Mouse (Mus musculus) midbrain, embryonic 12.5 days (tissue): ENCODE results near the gene Sh3rf3. TPM values are rescaled to one million over a fixed set of nuclear protein-coding genes. Genes with fewer than 3 reads are reported as not detected.
A peak's percentile ranks its signal among the peaks of the same experiment; 100 is the strongest.

Experiments used
- ATAC-seq: fragments of 200-750 bp; cut with Nextera tagmentation; 2 replicates; pipeline ENCODE4 v1.8.0; 2017; ENCODE audit warnings: low read depth, moderate TSS enrichment, moderate library complexity; ENCODE audit not compliant: low FRiP score
- H3K27ac ChIP-seq: fragments of 300-500 bp; sonication (generic); replicated peaks from 2 replicates; pipeline ENCODE4 v1.5.1; 2016; ENCODE audit warnings: mild to moderate bottlenecking
- H3K27me3 ChIP-seq: fragments of 300-500 bp; sonication (generic); 2 replicates; pipeline ENCODE4 v1.6.1; 2016; ENCODE audit warnings: mild to moderate bottlenecking
- H3K36me3 ChIP-seq: fragments of 300-500 bp; sonication (generic); 2 replicates; pipeline ENCODE4 v1.6.1; 2016
- H3K4me1 ChIP-seq: fragments of 300-500 bp; sonication (generic); 2 replicates; pipeline ENCODE4 v1.6.1; 2016
- H3K4me2 ChIP-seq: fragments of 300-500 bp; sonication (generic); replicated peaks from 2 replicates; pipeline ENCODE4 v1.6.1; 2016; ENCODE audit warnings: mild to moderate bottlenecking, moderate library complexity
- H3K4me3 ChIP-seq: fragments of 300-500 bp; sonication (generic); 2 replicates; pipeline ENCODE4 v1.5.1; 2016; ENCODE audit warnings: mild to moderate bottlenecking
- H3K9ac ChIP-seq: fragments of 300-500 bp; sonication (generic); replicated peaks from 2 replicates; pipeline ENCODE4 v1.6.1; 2016; ENCODE audit warnings: mild to moderate bottlenecking, moderate library complexity
- H3K9me3 ChIP-seq: fragments of 300-500 bp; sonication (generic); 2 replicates; pipeline ENCODE4 v1.6.1; 2016; ENCODE audit warnings: mild to moderate bottlenecking
- WGBS: fragments of 180-500 bp; shearing (Covaris S2); methylation state at CpG from one replicate; pipeline ENCODE4 v1.1.7; 2016; 5-methylcytosine and 5-hydroxymethylcytosine counted together
- polyA plus RNA-seq: library from polyadenylated mRNA; unstranded; fragments of >200 nt; fragmentation: Nextera tagmentation; extraction: Ambion mirVana; gene quantifications from 2 replicates; pipeline ENCODE4 v1.2.1, GENCODE M21; 2016

The Sh3rf3 gene
- polyA plus RNA-seq, 1 experiment from 2014 or later = 0.97 TPM

- ATAC-seq = no peak
- Histone ChIP-seq H3K4me2 (no peak overlapping the region), H3K36me3 (no peaks in the 10 kb centered on the region), H3K4me3 (no peak overlapping the region), H3K27ac (no peak overlapping the region), H3K4me1 (no peaks in the 10 kb centered on the region), H3K27me3 (no peaks in the 10 kb centered on the region), H3K9ac (no peak overlapping the region), H3K9me3 (no peaks in the 10 kb centered on the region)
- WGBS = 93% methylated on average over 1 of the region's 1 CpGs
Observed at GRCm38 (mm10) chr10:58972115-58972514, 159.0 kb downstream of the Sh3rf3 start.

DNA sequence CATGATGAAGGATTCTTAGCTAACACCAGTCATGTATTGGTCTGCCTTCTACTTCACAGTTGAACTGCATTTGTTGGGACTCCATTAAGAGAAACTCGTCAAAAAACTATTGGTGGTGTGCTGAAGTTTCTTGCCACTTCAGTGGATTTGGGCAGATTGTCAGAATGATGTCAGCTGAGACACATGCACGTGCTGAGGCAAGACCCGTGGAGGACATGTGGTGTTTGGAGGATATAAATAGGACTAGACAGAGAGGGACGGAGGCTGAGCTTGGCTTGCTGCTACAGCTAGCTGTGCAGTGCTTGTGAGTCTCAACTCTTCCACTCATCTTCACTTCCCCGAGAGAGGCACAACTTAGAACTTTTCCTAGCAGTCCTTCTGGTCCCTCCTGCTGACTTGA, 161.0 kb downstream of the Sh3rf3 start:
- Histone ChIP-seq H3K36me3 (no peaks in the 10 kb centered on the region), H3K4me3 (no peak overlapping the region), H3K27ac (no peak overlapping the region), H3K4me2 (no peak overlapping the region), H3K9me3 (no peaks in the 10 kb centered on the region), H3K9ac (no peak overlapping the region), H3K27me3 (no peaks in the 10 kb centered on the region), H3K4me1 (0 out of 2 replicates have a peak, but pooled peaks cover under 1% of the 10 kb centered on the region)
- WGBS = 88% methylated on average over 5 of the region's 5 CpGs
- ATAC-seq = no peak

DNA sequence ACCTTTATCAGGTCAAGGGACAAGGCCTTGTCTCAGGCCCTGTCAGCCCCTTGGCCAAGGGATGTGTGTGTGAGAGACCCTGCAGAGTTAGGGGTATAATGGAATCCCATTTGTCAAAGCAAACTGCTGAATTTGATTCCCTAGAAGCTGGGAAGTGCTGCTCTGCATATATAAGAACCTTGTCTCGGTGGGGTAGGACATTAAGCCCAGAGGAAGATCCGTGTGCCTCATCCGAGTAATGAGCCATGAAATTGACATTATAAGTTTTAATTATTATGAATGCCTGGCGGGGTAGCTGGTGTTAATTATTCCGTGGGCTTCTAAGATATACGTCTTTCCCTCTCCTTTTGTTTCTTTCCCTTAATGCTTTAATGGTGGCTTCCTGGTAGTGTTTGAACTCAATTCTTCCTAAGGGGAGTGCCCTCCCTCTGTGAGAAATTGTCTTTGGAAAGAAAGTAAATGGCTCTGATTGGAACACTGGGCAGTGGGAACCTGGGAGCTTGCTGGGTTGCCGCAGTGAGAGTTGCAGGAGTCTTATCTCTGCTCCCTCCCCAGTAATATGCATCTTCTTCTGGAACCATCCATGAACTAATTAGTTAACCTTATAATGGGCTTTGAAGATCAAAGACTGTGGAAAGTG, 166.3 kb downstream of the Sh3rf3 start:
- Histone ChIP-seq H3K4me3 (no peak overlapping the region), H3K4me1 (peaks cover 18% of the 10 kb centered on the region), H3K27me3 (peaks cover 3% of the 10 kb centered on the region; the same call in 1 of the 2 replicates), H3K9me3 (no peaks in the 10 kb centered on the region), H3K36me3 (no peaks in the 10 kb centered on the region), H3K9ac (no peak overlapping the region), H3K4me2 (no peak overlapping the region), H3K27ac (no peak overlapping the region)
- no peak for ATAC-seq
- WGBS = 38% methylated on average over 7 of the region's 7 CpGs

DNA sequence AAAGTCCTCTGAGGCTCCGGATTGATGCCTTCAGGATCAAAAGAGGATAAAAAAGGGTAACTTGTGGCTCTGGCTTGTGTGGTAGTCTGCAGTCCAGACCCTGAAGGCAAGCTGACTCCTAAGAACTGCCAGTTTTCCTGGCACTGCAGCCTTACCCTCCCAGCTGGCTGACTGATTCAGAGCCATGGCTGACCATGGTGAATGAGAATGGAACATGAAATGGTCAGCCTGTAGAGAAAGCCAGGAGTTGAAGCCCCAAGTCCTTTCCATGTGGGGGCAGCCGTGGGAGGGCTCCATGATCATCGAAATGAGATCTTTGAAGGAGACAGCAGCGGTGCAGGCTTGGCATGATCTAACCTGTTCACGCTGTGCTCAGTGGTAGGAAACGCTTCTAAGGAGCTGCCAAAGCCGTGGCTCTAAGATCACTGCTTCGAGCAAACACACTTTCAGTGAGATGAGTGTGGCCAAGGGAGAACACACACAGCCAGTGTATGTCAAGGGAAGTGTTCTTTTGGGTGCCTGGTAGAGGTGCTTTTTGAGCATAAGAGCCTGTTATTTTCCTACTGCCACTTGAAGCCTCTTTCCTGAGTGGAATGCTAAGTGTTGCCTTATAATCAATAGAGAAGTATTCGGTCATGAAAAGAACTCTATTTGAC, 168.6 kb downstream of the Sh3rf3 start:
- H3K27ac ChIP-seq = no peak overlapping the region
- H3K4me3 ChIP-seq = no peak overlapping the region
- H3K4me2 ChIP-seq = no peak overlapping the region
- H3K27me3 ChIP-seq = peaks cover 3% of the 10 kb centered on the region; the same call in 1 of the 2 replicates
- H3K9ac ChIP-seq = no peak overlapping the region
- H3K4me1 ChIP-seq = peaks cover 18% of the 10 kb centered on the region
- H3K9me3 ChIP-seq = no peaks in the 10 kb centered on the region
- no peak for ATAC-seq
- no peaks in the 10 kb centered on the region for H3K36me3 ChIP-seq
- 89% methylated on average over 9 of the region's 9 CpGs for WGBS

DNA sequence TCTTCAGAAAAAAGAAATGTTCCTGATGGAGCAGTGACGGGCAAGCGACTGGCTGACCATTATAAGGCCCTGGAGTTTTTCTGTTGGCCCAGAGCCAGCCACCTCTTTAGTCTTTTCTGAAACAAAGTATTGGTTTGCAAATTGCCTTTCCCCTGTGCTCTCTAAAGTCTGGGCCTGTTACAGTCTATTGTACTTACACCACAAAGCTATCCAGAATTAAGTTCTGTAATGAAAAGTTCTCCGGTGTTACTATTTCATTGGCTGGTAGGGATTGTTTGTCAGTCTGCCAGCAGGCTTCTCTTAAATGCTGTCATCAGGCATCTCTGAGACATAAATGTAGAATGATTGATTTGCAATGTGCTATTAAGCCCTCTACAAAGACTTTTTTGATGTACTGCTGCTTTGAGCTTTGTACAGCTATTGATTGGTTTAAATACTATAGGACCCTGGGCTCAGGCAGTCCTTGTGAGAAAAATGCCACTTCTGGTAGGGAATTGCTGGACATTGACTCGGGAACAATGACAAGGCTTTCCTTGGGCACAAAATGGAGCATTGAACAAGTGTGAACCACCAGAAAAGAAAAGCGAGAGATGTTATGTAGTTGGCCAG, 169.5 kb downstream of the Sh3rf3 start:
- Histone ChIP-seq H3K36me3 (no peaks in the 10 kb centered on the region), H3K27me3 (peaks cover 3% of the 10 kb centered on the region; the same call in 1 of the 2 replicates), H3K27ac (peak overlapping the region; percentile 15; the same call in 1 of the 2 replicates), H3K4me2 (no peak overlapping the region), H3K9ac (no peak overlapping the region), H3K4me1 (peaks cover 18% of the 10 kb centered on the region), H3K9me3 (no peaks in the 10 kb centered on the region), H3K4me3 (no peak overlapping the region)
- whole genome bisulfite sequencing = 56% methylated on average over 5 of the region's 5 CpGs
- 0 out of 2 replicates have a peak, but pooled peaks have one; percentile 27 for ATAC-seq

GRCm38 (mm10) chr10:58991611-58992010, 178.5 kb downstream of the Sh3rf3 start:
- H3K9me3 ChIP-seq = no peaks in the 10 kb centered on the region
- no peak overlapping the region for H3K4me2 ChIP-seq
- no peaks in the 10 kb centered on the region; the same call in 1 of the 2 replicates for H3K4me1 ChIP-seq
- H3K27me3 ChIP-seq = no peaks in the 10 kb centered on the region
- H3K36me3 ChIP-seq = no peaks in the 10 kb centered on the region
- ATAC-seq = no peak
- no peak overlapping the region for H3K27ac ChIP-seq
- no peak overlapping the region for H3K4me3 ChIP-seq
- WGBS = 77% methylated on average over 3 of the region's 3 CpGs
- no peak overlapping the region for H3K9ac ChIP-seq

DNA sequence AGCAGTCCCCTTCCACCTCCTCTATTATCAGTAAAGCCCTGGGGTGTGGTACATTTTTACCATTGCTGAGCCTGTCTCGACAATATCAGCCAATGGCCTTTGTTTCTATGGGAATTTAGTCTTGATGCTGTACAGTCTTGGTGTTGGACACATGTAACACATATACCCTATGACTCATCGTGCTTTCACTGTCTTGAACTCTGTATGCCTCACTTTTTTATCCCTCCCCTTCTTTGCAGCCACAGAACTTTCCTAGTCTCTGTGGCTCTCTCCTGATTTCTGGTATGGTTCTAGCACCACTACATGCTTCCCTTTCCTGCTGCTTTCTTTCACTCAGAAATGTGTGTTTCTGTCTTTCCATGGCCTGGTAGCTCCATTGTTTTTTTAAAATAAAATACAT, 181.6 kb downstream of the Sh3rf3 start:
- H3K4me3 ChIP-seq = no peak overlapping the region
- no peaks in the 10 kb centered on the region for H3K27me3 ChIP-seq
- no peak overlapping the region for H3K27ac ChIP-seq
- H3K36me3 ChIP-seq = no peaks in the 10 kb centered on the region
- H3K4me2 ChIP-seq = no peak overlapping the region
- no peaks in the 10 kb centered on the region for H3K9me3 ChIP-seq
- 82% methylated on average over 2 of the region's 2 CpGs for whole genome bisulfite sequencing
- no peak for ATAC-seq
- no peaks in the 10 kb centered on the region; the same call in 1 of the 2 replicates for H3K4me1 ChIP-seq
- no peak overlapping the region for H3K9ac ChIP-seq

DNA sequence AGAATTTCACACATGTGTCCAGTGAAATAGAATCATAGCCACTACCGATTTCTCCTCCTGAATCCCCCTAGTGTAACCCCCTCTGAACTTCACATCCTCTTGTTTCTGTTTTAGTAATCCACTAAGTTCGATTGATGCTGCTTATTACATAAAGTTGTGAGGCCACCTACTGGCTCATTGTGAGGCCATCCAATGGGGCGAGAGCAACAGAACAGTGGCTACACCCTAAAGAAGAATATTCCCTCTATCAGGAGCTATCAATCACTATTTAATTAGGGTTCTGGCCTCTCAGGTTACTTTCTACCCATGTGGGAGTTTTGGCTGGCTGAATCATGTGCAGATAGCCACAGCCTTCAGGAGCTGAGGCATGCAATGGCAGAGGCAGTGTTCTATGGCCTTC, 182.0 kb downstream of the Sh3rf3 start:
- Histone ChIP-seq H3K9me3 (no peaks in the 10 kb centered on the region), H3K4me1 (no peaks in the 10 kb centered on the region; the same call in 1 of the 2 replicates), H3K27me3 (no peaks in the 10 kb centered on the region), H3K9ac (no peak overlapping the region), H3K4me3 (no peak overlapping the region), H3K27ac (no peak overlapping the region), H3K4me2 (no peak overlapping the region), H3K36me3 (no peaks in the 10 kb centered on the region)
- WGBS = 74% methylated on average over 3 of the region's 3 CpGs
- ATAC-seq = no peak

- Histone ChIP-seq H3K4me1 (no peaks in the 10 kb centered on the region), H3K4me3 (no peak overlapping the region), H3K9ac (no peak overlapping the region), H3K4me2 (no peak overlapping the region), H3K9me3 (no peaks in the 10 kb centered on the region), H3K27me3 (no peaks in the 10 kb centered on the region; the same call in 1 of the 2 replicates), H3K36me3 (no peaks in the 10 kb centered on the region), H3K27ac (no peak overlapping the region)
- 94% methylated on average over 9 of the region's 9 CpGs for WGBS
- ATAC-seq = no peak
Observed at GRCm38 (mm10) chr10:59002361-59002760, 189.2 kb downstream of the Sh3rf3 start.

GRCm38 (mm10) chr10:59011415-59011814, 198.3 kb downstream of the Sh3rf3 start:
- Histone ChIP-seq H3K27ac (no peak overlapping the region), H3K36me3 (no peaks in the 10 kb centered on the region), H3K4me1 (no peaks in the 10 kb centered on the region), H3K4me3 (no peak overlapping the region), H3K9ac (no peak overlapping the region), H3K9me3 (no peaks in the 10 kb centered on the region), H3K27me3 (no peaks in the 10 kb centered on the region), H3K4me2 (no peak overlapping the region)
- 87% methylated on average over 7 of the region's 7 CpGs for WGBS
- no peak for ATAC-seq

DNA sequence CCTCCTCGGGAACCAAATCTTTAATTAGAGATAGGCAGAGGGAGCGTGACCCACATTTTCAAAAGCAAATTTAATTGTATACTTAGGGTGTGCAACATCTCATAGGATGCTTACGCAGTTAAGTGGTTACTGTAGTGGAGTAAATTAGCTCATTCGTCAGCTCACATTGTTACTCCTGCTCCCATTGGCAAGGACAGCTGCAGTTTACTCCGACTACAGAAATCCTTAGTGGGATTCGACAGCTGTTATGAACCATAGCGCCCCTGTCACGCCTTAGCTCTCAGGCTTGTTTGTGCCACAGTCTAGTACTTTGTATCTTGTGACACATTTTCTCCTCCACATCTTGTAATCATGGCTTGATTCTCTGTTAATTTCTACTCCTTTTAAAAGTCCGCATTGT, 200.5 kb downstream of the Sh3rf3 start:
- Histone ChIP-seq H3K4me2 (no peak overlapping the region), H3K27ac (no peak overlapping the region), H3K9me3 (no peaks in the 10 kb centered on the region), H3K27me3 (no peaks in the 10 kb centered on the region), H3K4me3 (no peak overlapping the region), H3K4me1 (no peaks in the 10 kb centered on the region), H3K36me3 (no peaks in the 10 kb centered on the region), H3K9ac (no peak overlapping the region)
- WGBS = 91% methylated on average over 9 of the region's 9 CpGs
- no peak for ATAC-seq

DNA sequence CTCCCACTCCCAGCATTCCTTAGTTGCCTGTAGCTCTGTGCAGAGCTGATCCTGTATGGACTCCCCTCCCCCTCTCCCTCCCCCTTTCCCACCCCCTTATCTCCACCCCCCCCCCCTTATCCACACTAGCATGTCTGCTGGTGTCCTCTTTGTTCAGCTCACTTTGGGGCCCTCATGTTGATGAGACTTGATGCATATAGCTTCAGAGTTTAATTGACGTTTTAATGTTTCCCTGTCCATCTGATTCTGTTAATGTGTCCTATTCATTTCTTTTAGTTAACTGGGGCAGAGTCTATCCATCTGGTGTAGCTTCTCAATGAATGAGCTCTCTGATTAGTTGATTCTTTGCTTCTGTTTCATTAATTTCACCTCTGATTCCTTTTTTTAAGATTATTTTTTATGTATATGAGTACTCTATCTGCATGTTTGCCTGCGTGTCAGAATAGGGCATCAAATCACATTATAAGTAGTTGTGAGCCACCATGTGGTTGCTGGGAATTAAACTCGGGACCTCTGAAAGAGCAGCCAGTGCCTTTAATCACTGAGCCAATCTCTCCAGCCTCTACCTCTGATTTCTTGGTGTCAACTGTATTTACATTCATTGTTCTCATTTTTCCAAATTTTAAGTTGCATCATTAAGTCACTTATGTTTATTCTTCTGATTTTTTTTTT, 206.3 kb downstream of the Sh3rf3 start:
- no peak overlapping the region for H3K4me3 ChIP-seq
- H3K27ac ChIP-seq = no peak overlapping the region
- no peaks in the 10 kb centered on the region for H3K9me3 ChIP-seq
- WGBS = 63% methylated on average over 3 of the region's 3 CpGs
- H3K27me3 ChIP-seq = no peaks in the 10 kb centered on the region
- ATAC-seq = no peak
- H3K4me1 ChIP-seq = no peaks in the 10 kb centered on the region
- H3K4me2 ChIP-seq = no peak overlapping the region
- H3K36me3 ChIP-seq = no peaks in the 10 kb centered on the region
- no peak overlapping the region for H3K9ac ChIP-seq
